Comparison of ENCODE assay signal across 8 mouse cellular contexts in genomic region chr8:64946820-64947697, GRCm38 (mm10). TPM values are rescaled to one million over a fixed set of nuclear protein-coding genes. Genes with fewer than 3 reads are reported as not detected.
DNase-seq lines count a peak whose midpoint lies in the region; ATAC-seq lines count a peak whose summit lies in the region.

Tmem192 (plus strand) TSS chr8:64947185.

- H3K4me3 ChIP-seq in hindbrain, embryonic 13.5 days, result peak within 1 kb of the TSS; percentile 75

- WGBS in hindbrain, embryonic 13.5 days, result 2% methylated on average over 62 of the region's 73 CpGs

- H3K9ac ChIP-seq in hindbrain, embryonic 13.5 days, result peak within 1 kb of the TSS; percentile 70

- H3K9me3 ChIP-seq in hindbrain, embryonic 13.5 days, result no peaks in the 10 kb centered on the region

- peaks cover 15% of the 10 kb centered on the region for H3K4me1 ChIP-seq in hindbrain, embryonic 13.5 days (replicated peaks)

- DNase-seq in NIH3T3 (ENCODE audit: low read depth), result peak; percentile 96
- DNase-seq in cerebellum, postnatal 10 days, result peak; percentile 98
- peak; percentile 85 to 93 for DNase-seq in frontal cortex, postnatal 14 days (ENCODE audit: low spot score in 2 of 2)
- peak; percentile 93 to 94 for DNase-seq in layer of hippocampus, postnatal 36 days
- DNase-seq in lung, postnatal 36 days, result peak; percentile 98
- peak; percentile 91 for DNase-seq in retina, postnatal 1 day
- peak; percentile 94 to 99 for DNase-seq in urinary bladder, adult 18-20 months (ENCODE audit: low spot score in 2 of 2)

- peak within 1 kb of the TSS; percentile 81 for H3K27ac ChIP-seq in hindbrain, embryonic 13.5 days

- peak; percentile 95 for ATAC-seq in hindbrain, embryonic 13.5 days (ENCODE audit: low FRiP score)

- no peaks in the 10 kb centered on the region for H3K36me3 ChIP-seq in hindbrain, embryonic 13.5 days

- 0 out of 2 replicates have a peak, but pooled peaks cover 8% of the 10 kb centered on the region for H3K27me3 ChIP-seq in hindbrain, embryonic 13.5 days

- H3K4me2 ChIP-seq in hindbrain, embryonic 13.5 days, result peak within 1 kb of the TSS; percentile 51

RNA-seq across cellular contexts. Expression of gene Tmem192, which starts in this region (rescaled TPM):
- polyA plus RNA-seq in hindbrain, embryonic 13.5 days (2015; fragmentation: Nextera tagmentation; extraction: Ambion mirVana), result 24.4 and 28.3 TPM in 2 replicates
- 10 to 100 TPM; 22.1 to 22.9 TPM for total RNA-seq in layer of hippocampus, postnatal 36 days (2021)

Comparison
In these comparisons a context has a peak if more than half of its experiments do, and no peak if none do; other contexts are left out.
1. Peak in every context shown above with its lines: DNase-seq, ATAC-seq, H3K4me3 ChIP-seq and H3K27ac ChIP-seq.